Mouse (Mus musculus): Measurements from ENCODE around the gene Trak1. TPM values are rescaled to one million over a fixed set of nuclear protein-coding genes. Genes with fewer than 3 reads are reported as not detected.

The Trak1 gene
- total RNA-seq, 2 experiments from 2014 or later = 305 to 315 TPM

- no peak for DNase-seq
- intact Hi-C loops (cut with DNase I) = loop anchor here (5.0 kb wide), 1 partner anchor 156 kb away; no protein-coding TSS in a partner anchor
Measured at GRCm38 (mm10) chr9:121286325-121286901, 10.9 kb upstream of the Trak1 start.

GRCm38 (mm10) chr9:121291275-121291674 is 6.0 kb upstream of the Trak1 start:
- intact Hi-C loops (cut with DNase I) = no loop called here

GRCm38 (mm10) chr9:121293187-121293586 is 4.1 kb upstream of the Trak1 start:
- intact Hi-C loops (cut with DNase I) = no loop called here
- DNase-seq = no peak

More at GRCm38 (mm10) chr9:121291275-121291674, 6.0 kb upstream of the Trak1 start:
- DNase-seq = no peak

GRCm38 (mm10) chr9:121295221-121295620 is 2.1 kb upstream of the Trak1 start:
- DNase-seq = no peak
- intact Hi-C loops (cut with DNase I) = no loop called here

- DNase-seq = no peak
- intact Hi-C loops (cut with DNase I) = loop anchor here (1.0 to 2.0 kb wide), 2 partner anchors 16 to 33 kb away; no protein-coding TSS in a partner anchor
Measured at GRCm38 (mm10) chr9:121298065-121298398, 730 bp downstream of the Trak1 start.

- intact Hi-C loops (cut with DNase I) = loop anchor here (1.0 to 2.0 kb wide), 2 partner anchors 16 to 32 kb away; no protein-coding TSS in a partner anchor
- DNase-seq = peak in 1 of 2 experiments; percentile 66
Measured at GRCm38 (mm10) chr9:121298411-121299091, 1.2 kb downstream of the Trak1 start.

- no peak for DNase-seq
- intact Hi-C loops (cut with DNase I) = loop anchor here (2.0 kb wide), 1 partner anchor 32 kb away; no protein-coding TSS in a partner anchor
Measured at GRCm38 (mm10) chr9:121299223-121299755, 2.0 kb downstream of the Trak1 start.

GRCm38 (mm10) chr9:121299976-121300570 is 2.8 kb downstream of the Trak1 start:
- DNase-seq = no peak

GRCm38 (mm10) chr9:121301041-121301920 is 4.0 kb downstream of the Trak1 start:
- no peak for DNase-seq
- intact Hi-C loops (cut with DNase I) = no loop called here

More at GRCm38 (mm10) chr9:121299976-121300570, 2.8 kb downstream of the Trak1 start:
- intact Hi-C loops (cut with DNase I) = loop anchor here (1.0 to 2.0 kb wide), 2 partner anchors 31 to 72 kb away; no protein-coding TSS in a partner anchor

- intact Hi-C loops (cut with DNase I) = loop anchor here (1.0 kb wide), 1 partner anchor 52 kb away; no protein-coding TSS in a partner anchor
- no peak for DNase-seq
Measured at GRCm38 (mm10) chr9:121302543-121302942, 5.2 kb downstream of the Trak1 start.

GRCm38 (mm10) chr9:121303086-121303485 is 5.8 kb downstream of the Trak1 start:
- intact Hi-C loops (cut with DNase I) = no loop called here

GRCm38 (mm10) chr9:121303748-121304147 is 6.4 kb downstream of the Trak1 start:
- intact Hi-C loops (cut with DNase I) = no loop called here
- DNase-seq = no peak

More at GRCm38 (mm10) chr9:121303086-121303485, 5.8 kb downstream of the Trak1 start:
- no peak for DNase-seq

GRCm38 (mm10) chr9:121304520-121304919 is 7.2 kb downstream of the Trak1 start:
- intact Hi-C loops (cut with DNase I) = no loop called here
- DNase-seq = no peak

GRCm38 (mm10) chr9:121305456-121305855 is 8.2 kb downstream of the Trak1 start:
- intact Hi-C loops (cut with DNase I) = no loop called here
- no peak for DNase-seq

GRCm38 (mm10) chr9:121309287-121309686 is 12.0 kb downstream of the Trak1 start:
- intact Hi-C loops (cut with DNase I) = no loop called here
- no peak for DNase-seq

GRCm38 (mm10) chr9:121310501-121310900 is 13.2 kb downstream of the Trak1 start:
- no peak for DNase-seq
- intact Hi-C loops (cut with DNase I) = no loop called here

- DNase-seq = no peak
- intact Hi-C loops (cut with DNase I) = no loop called here
Measured at GRCm38 (mm10) chr9:121311846-121312236, 14.5 kb downstream of the Trak1 start.

GRCm38 (mm10) chr9:121312237-121312891 is 15.1 kb downstream of the Trak1 start:
- no peak for DNase-seq
- intact Hi-C loops (cut with DNase I) = no loop called here

GRCm38 (mm10) chr9:121313656-121314374 is 16.5 kb downstream of the Trak1 start:
- intact Hi-C loops (cut with DNase I) = loop anchor here (1.0 kb wide), 3 partner anchors 16 to 34 kb away; no protein-coding TSS in a partner anchor
- peak; percentile 90 to 91 for DNase-seq

Measured in heart, postnatal 36 days (tissue).